Comparison of ENCODE assay signal across 8 mouse cellular contexts in genomic region chr7:27177942-27178323, GRCm38 (mm10). TPM values are rescaled to one million over a fixed set of nuclear protein-coding genes. Genes with fewer than 3 reads are reported as not detected.
DNase-seq lines count a peak whose midpoint lies in the region; ATAC-seq and TF ChIP-seq lines count a peak whose summit lies in the region.

No protein-coding gene starts in this region.

- no peaks in the 10 kb centered on the region for H3K27me3 ChIP-seq in heart, embryonic 10.5 days (ENCODE audit: insufficient read depth, poor library complexity, severe bottlenecking)
- H3K27me3 ChIP-seq in heart, embryonic 16.5 days (ENCODE audit: control insufficient read depth, insufficient read depth, low read length) = no peaks in the 10 kb centered on the region

- peak overlapping the region; percentile 60; the same call in 1 of the 2 replicates for H3K9ac ChIP-seq in ES-E14 (ENCODE audit: insufficient read depth, low read depth, low read length, poor library complexity, severe bottlenecking)
- peak overlapping the region; percentile 79 for H3K9ac ChIP-seq in heart, embryonic 16.5 days (ENCODE audit: low read length)

- in situ Hi-C loops in ES-E14 (cut with MboI; ENCODE audit: low sequenced_read_pairs in 2 of 2, unreplicated experiment in 2 of 2) = no loop called here

- H3K4me2 ChIP-seq in heart, embryonic 16.5 days (ENCODE audit: low read depth, low read length) = peak overlapping the region; percentile 71

- no peak for DNase-seq in heart, embryonic 10.5 days (ENCODE audit: low spot score)
- no peak for DNase-seq in heart, postnatal 4 days
- DNase-seq in ES-E14 (ENCODE audit: low read depth, low spot score) = no peak
- no peak for DNase-seq in spleen, adult 18-20 months
- DNase-seq in adrenal gland, postnatal 25 days = no peak
- DNase-seq in layer of hippocampus, postnatal 25 days (ENCODE audit: extremely low spot score in 1 of 2, low spot score in 1 of 2) = no peak

- peak overlapping the region; percentile 76 for H3K4me3 ChIP-seq in heart, embryonic 10.5 days
- peak overlapping the region; percentile 63 to 93 for H3K4me3 ChIP-seq in ES-E14 (ENCODE audit: insufficient read depth in 1 of 2, low read depth in 1 of 2, low read length in 2 of 2, poor library complexity in 1 of 2, severe bottlenecking in 1 of 2)
- H3K4me3 ChIP-seq in heart, embryonic 16.5 days (ENCODE audit: low read length) = peak overlapping the region; percentile 89

- H3K36me3 ChIP-seq in heart, embryonic 10.5 days = peaks cover 26% of the 10 kb centered on the region
- peaks cover 2% of the 10 kb centered on the region; the same call in 1 of the 2 replicates for H3K36me3 ChIP-seq in ES-E14 (ENCODE audit: control insufficient read depth, insufficient read depth, low read length, poor library complexity, severe bottlenecking)
- H3K36me3 ChIP-seq in heart, embryonic 16.5 days (ENCODE audit: control insufficient read depth, insufficient read depth) = 0 out of 2 replicates have a peak, but pooled peaks cover 10% of the 10 kb centered on the region

- no peaks in the 10 kb centered on the region for H3K9me3 ChIP-seq in heart, embryonic 10.5 days
- H3K9me3 ChIP-seq in ES-E14 (ENCODE audit: control insufficient read depth, insufficient read depth, low read depth, low read length) = no peaks in the 10 kb centered on the region
- H3K9me3 ChIP-seq in heart, embryonic 16.5 days (replicated peaks; ENCODE audit: control insufficient read depth, low read length) = no peaks in the 10 kb centered on the region

- WGBS in heart, embryonic 10.5 days = 24% methylated on average over 4 of the region's 4 CpGs
- WGBS in heart, embryonic 16.5 days = 22% methylated on average over 4 of the region's 4 CpGs

- ATAC-seq in heart, embryonic 16.5 days (replicated peaks; ENCODE audit: extremely low read depth, insufficient read depth, low FRiP score) = no peak
- 0 out of 2 replicates have a peak, but pooled peaks have one; percentile 1 for ATAC-seq in megakaryocyte, adult 5-6 weeks (ENCODE audit: poor library complexity, severe bottlenecking)

- peaks cover 3% of the 10 kb centered on the region; the same call in 1 of the 2 replicates for H3K4me1 ChIP-seq in heart, embryonic 10.5 days
- H3K4me1 ChIP-seq in ES-E14 (ENCODE audit: control insufficient read depth in 2 of 2, insufficient read depth in 2 of 2, low read length in 2 of 2, poor library complexity in 1 of 2) = peaks cover 10 to 30% of the 10 kb centered on the region in 2 experiments
- peaks cover 13% of the 10 kb centered on the region for H3K4me1 ChIP-seq in heart, embryonic 16.5 days (ENCODE audit: control insufficient read depth, insufficient read depth, low read length)

- H3K27ac ChIP-seq in heart, embryonic 10.5 days = peak overlapping the region; percentile 92
- no peak overlapping the region for H3K27ac ChIP-seq in ES-E14 (ENCODE audit: insufficient read depth, low read depth, low read length, poor library complexity, severe bottlenecking)
- peak overlapping the region; percentile 95 for H3K27ac ChIP-seq in heart, embryonic 16.5 days (ENCODE audit: low read length)

TF ChIP-seq in ES-E14, 5 proteins besides CTCF, POLR2A, EP300 and RAD21:
- no peak for TF ChIP-seq CHD2 (IDR thresholded peaks at IDR 0.05; ENCODE audit: low read depth, low read length)
- no peak for TF ChIP-seq MAFK (IDR thresholded peaks at IDR 0.05; ENCODE audit: insufficient read depth, low read depth, low read length)
- no peak for TF ChIP-seq HCFC1 (IDR thresholded peaks at IDR 0.05; ENCODE audit: borderline replicate concordance, insufficient read depth, low read length)
- TF ChIP-seq ZNF384 (IDR thresholded peaks at IDR 0.05; ENCODE audit: low read depth, low read length) = no peak
- TF ChIP-seq ZC3H11A (IDR thresholded peaks at IDR 0.05; ENCODE audit: borderline replicate concordance, low read depth, low read length) = no peak

RNA-seq across cellular contexts. Expression of gene Rab4b, which starts 0.8 kb away (rescaled TPM):
- 59.4 and 63.2 TPM in 2 replicates for polyA plus RNA-seq in heart, embryonic 10.5 days (2016; fragmentation: Nextera tagmentation; extraction: Ambion mirVana)
- total RNA-seq in heart, postnatal 4 days (2021) = 10 to 100 TPM; 24.7 to 27.8 TPM
- total RNA-seq in ES-E14 (2012; rRNA removed) = 28.3 and 44.2 TPM in 2 replicates
- 48.1 and 51.0 TPM in 2 replicates for polyA plus RNA-seq in heart, embryonic 16.5 days (2015; fragmentation: Nextera tagmentation; extraction: Ambion mirVana)
- total RNA-seq in megakaryocyte, adult 5-6 weeks (2015) = 65.7 and 73.7 TPM in 2 replicates
- 26.8 and 30.4 TPM in 2 replicates for total RNA-seq in megakaryocyte, adult 5-6 weeks (2017)
- 65.7 and 78.2 TPM in 2 replicates for total RNA-seq in adrenal gland, postnatal 25 days (2021)
- total RNA-seq in layer of hippocampus, postnatal 25 days (2021) = 10 to 100 TPM; 89.6 to 92.5 TPM

RNA-seq across cellular contexts. Expression of gene Gm21983, which starts 3.0 kb away (rescaled TPM):
- not detected in 2 replicates for polyA plus RNA-seq in heart, embryonic 10.5 days (2016; fragmentation: Nextera tagmentation; extraction: Ambion mirVana)
- not detected for total RNA-seq in heart, postnatal 4 days (2021)
- total RNA-seq in ES-E14 (2012; rRNA removed) = 1.3 TPM in 1 of 2 replicates, not detected in the other
- polyA plus RNA-seq in heart, embryonic 16.5 days (2015; fragmentation: Nextera tagmentation; extraction: Ambion mirVana) = not detected in 2 replicates
- not detected in 2 replicates for total RNA-seq in megakaryocyte, adult 5-6 weeks (2015)
- not detected in 2 replicates for total RNA-seq in megakaryocyte, adult 5-6 weeks (2017)
- total RNA-seq in adrenal gland, postnatal 25 days (2021) = 0.62 TPM in 1 of 2 replicates, not detected in the other
- not detected for total RNA-seq in layer of hippocampus, postnatal 25 days (2021)

RNA-seq across cellular contexts. Expression of gene Mia, which starts 3.0 kb away (rescaled TPM):
- polyA plus RNA-seq in heart, embryonic 10.5 days (2016; fragmentation: Nextera tagmentation; extraction: Ambion mirVana) = 1.0 and 1.5 TPM in 2 replicates
- not detected for total RNA-seq in heart, postnatal 4 days (2021)
- total RNA-seq in ES-E14 (2012; rRNA removed) = 12.5 and 36.3 TPM in 2 replicates
- 5.0 and 11.6 TPM in 2 replicates for polyA plus RNA-seq in heart, embryonic 16.5 days (2015; fragmentation: Nextera tagmentation; extraction: Ambion mirVana)
- not detected in 2 replicates for total RNA-seq in megakaryocyte, adult 5-6 weeks (2015)
- not detected in 2 replicates for total RNA-seq in megakaryocyte, adult 5-6 weeks (2017)
- not detected in 2 replicates for total RNA-seq in adrenal gland, postnatal 25 days (2021)
- 1 to 10 TPM; 2.3 to 2.4 TPM for total RNA-seq in layer of hippocampus, postnatal 25 days (2021)

RNA-seq across cellular contexts. Expression of gene Egln2, which starts 11.3 kb away (rescaled TPM):
- 66.5 and 73.0 TPM in 2 replicates for polyA plus RNA-seq in heart, embryonic 10.5 days (2016; fragmentation: Nextera tagmentation; extraction: Ambion mirVana)
- total RNA-seq in heart, postnatal 4 days (2021) = 10 to 100 TPM; 57.0 to 59.0 TPM
- total RNA-seq in ES-E14 (2012; rRNA removed) = 53.4 and 56.3 TPM in 2 replicates
- 48.4 and 55.3 TPM in 2 replicates for polyA plus RNA-seq in heart, embryonic 16.5 days (2015; fragmentation: Nextera tagmentation; extraction: Ambion mirVana)
- total RNA-seq in megakaryocyte, adult 5-6 weeks (2015) = 11.1 and 12.5 TPM in 2 replicates
- total RNA-seq in megakaryocyte, adult 5-6 weeks (2017) = 22.2 and 29.6 TPM in 2 replicates
- 108 and 120 TPM in 2 replicates for total RNA-seq in adrenal gland, postnatal 25 days (2021)
- total RNA-seq in layer of hippocampus, postnatal 25 days (2021) = 10 to 100 TPM; 91.6 to 99.5 TPM

RNA-seq across cellular contexts. Expression of gene BC024978, which starts 17.6 kb away (rescaled TPM):
- 3.1 and 3.2 TPM in 2 replicates for polyA plus RNA-seq in heart, embryonic 10.5 days (2016; fragmentation: Nextera tagmentation; extraction: Ambion mirVana)
- total RNA-seq in heart, postnatal 4 days (2021) = 10 to 100 TPM; 14.6 to 18.0 TPM
- 10.4 and 12.0 TPM in 2 replicates for total RNA-seq in ES-E14 (2012; rRNA removed)
- polyA plus RNA-seq in heart, embryonic 16.5 days (2015; fragmentation: Nextera tagmentation; extraction: Ambion mirVana) = 2.4 and 2.6 TPM in 2 replicates
- 4.0 and 8.5 TPM in 2 replicates for total RNA-seq in megakaryocyte, adult 5-6 weeks (2015)
- total RNA-seq in megakaryocyte, adult 5-6 weeks (2017) = 0.51 and 0.73 TPM in 2 replicates
- 23.6 and 28.0 TPM in 2 replicates for total RNA-seq in adrenal gland, postnatal 25 days (2021)
- total RNA-seq in layer of hippocampus, postnatal 25 days (2021) = 10 to 100 TPM; 22.4 to 25.9 TPM
